Mouse (Mus musculus): ENCODE measurements around the gene Asna1. TPM values are rescaled to one million over a fixed set of nuclear protein-coding genes. Genes with fewer than 3 reads are reported as not detected.

The Asna1 gene
- total RNA-seq, 2 experiments from 2014 or later, result 77.7 to 83.2 TPM

DNA sequence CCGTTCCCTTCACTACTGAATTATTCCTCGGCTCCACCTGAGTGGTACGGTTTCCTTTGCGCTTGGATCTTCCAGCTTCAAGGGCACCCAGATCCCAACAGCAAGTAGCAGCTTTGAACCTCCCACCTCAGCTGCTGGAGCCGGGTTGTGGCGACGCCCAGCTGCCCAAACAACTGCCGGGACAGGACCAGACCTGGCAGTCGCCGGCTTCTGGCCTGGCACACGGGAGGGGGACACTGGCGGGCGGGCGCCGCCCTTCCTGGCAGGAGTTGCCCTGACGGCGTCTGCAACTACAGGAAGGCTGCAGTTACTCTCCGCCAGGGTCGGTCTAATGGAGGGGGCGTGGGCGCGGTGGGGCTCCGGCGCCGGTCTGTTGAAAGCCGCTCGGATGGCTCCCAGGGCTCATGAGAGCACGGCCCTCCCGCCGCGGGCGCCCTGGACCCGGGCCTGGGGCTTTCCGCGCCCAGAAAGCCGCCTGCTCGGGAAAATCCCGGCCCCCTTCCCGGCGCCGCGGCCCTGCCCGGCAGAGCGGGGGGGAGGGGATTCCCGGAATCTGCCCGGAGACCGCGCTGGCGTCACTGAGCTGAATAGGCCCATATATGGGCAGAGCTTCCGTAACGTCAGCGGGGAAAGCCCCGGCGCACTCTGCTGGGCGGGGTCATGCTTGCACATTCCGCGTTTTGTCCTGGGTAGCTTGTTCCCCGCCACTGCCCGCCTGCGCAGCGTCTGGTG is 48.9 kb downstream of the Asna1 start:
- DNase-seq (ENCODE audit: low spot score in 2 of 2), result peak; percentile 78 to 93

DNA sequence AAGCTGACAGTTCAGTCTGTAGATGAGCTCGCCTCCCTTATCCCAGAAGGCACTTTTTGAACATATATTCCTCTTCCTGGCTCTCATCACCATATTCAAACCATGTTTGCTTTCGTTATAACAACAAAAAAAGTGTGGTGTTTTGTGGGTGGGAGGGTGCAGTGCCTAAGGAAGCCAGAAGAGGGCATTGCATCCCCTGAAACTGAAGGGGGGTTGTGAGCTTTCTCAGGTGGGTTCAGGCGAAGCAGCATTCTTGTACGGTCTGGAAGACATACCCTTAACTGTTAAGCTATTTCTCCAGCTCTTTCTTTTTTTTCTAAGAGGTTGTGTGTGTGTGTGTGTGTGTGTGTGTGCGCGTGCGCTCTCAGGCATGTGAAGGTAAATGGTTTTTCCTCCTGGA is 49.6 kb downstream of the Asna1 start:
- DNase-seq (ENCODE audit: low spot score in 2 of 2), result peak in 1 of 2 experiments; percentile 66

DNA sequence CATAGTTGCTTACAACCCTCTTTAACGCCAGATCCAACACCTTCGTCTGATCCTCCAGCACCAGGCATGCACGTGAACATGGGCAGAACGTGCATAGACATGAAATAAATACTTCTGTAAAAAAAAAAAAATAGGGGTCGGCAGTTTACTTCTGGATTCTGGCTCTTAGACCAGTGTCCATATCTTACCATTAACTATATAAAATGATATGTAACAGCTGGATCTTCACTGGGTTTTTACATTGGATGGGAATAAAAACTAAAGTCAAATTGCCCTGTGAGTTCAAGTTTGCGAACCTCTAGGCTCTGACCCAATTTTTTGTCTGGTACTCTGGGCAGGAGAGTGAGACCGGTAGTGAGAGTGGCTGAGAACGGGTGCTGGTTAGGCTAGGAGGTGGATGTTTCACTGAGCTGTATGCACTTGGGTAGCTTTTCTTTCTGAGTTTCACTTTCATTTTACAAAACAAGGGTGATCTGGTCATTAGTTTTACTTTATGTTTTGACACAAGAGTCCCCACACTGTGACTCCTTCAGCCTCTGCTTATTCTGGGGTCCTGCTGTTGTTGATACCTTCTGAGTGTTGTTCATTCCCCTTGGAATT is 50.4 kb downstream of the Asna1 start:
- DNase-seq (ENCODE audit: low spot score in 2 of 2), result no peak

DNA sequence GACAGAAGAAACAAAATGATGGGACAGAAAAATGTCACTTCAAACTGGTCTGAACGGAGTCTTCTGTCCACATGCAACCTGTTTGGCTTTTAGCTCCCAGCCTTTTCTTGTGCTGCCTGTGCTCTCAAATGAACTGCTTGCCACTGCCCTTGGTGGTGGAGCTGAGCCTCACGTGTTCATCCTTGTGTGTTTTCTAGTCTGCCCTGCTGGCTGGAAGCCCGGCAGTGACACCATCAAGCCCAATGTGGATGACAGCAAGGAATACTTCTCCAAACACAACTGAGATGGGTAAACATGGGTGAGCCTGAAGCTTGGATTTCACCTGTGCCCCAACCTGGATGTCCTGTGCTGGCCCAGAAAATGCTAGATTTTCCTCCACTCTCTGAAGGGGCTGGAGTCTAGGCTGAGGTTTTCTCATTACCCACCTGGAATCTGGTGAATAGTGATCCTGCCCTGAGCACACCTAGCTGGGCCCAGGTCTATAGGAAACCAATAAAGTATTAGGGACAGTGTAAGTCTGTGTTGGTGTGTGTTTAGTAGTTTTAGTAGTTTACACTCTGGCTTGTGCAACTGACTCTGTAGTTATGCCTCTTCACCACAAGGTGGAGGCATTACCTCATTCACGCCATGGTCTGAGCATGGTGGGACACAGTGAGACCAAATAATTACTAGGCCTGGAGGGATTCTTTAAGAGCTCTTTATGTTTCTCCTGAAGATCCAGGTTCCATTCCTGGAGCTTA is 51.1 kb downstream of the Asna1 start:
- DNase-seq (ENCODE audit: low spot score in 2 of 2), result peak in 1 of 2 experiments; percentile 61

DNA sequence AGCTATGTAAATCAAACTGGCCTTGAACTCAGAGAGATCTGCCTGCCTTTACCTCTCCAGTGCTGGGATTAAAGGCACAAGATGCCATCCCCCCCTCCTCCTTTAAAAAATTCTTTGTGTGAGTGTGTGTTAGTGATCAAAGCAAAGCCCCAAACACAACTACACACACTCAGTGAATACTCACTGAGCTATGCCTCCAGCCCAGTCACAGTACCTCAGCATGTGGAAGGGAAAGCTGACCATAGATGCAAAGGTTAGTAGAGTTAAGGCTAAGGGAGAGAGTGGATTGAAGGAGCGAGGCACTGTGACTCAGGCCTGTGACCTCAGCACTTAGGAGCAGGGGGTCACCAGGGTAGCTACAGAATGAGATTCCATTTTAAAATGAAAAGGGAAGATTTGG is 52.0 kb downstream of the Asna1 start:
- no peak for DNase-seq (ENCODE audit: low spot score in 2 of 2)

DNA sequence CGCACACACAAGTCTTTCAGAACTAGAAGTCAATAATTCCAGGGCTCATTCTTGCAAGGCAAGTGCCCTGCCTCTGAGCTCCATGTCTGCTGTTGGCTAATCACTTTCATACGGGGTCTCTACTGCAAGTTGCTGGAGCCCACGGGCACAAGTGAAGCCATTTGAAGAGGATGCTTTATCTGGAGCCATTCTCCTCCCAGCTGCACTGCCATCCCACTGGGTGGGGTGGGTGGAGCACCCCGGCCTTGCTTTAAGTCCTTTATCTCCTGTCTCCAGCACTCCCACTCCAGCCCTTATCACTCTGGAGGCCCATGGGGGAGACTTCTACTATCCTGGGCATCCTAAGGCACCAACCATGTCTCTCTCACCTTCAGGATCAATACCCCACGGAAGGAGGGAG is 54.2 kb downstream of the Asna1 start:
- DNase-seq (ENCODE audit: low spot score in 2 of 2), result no peak

DNA sequence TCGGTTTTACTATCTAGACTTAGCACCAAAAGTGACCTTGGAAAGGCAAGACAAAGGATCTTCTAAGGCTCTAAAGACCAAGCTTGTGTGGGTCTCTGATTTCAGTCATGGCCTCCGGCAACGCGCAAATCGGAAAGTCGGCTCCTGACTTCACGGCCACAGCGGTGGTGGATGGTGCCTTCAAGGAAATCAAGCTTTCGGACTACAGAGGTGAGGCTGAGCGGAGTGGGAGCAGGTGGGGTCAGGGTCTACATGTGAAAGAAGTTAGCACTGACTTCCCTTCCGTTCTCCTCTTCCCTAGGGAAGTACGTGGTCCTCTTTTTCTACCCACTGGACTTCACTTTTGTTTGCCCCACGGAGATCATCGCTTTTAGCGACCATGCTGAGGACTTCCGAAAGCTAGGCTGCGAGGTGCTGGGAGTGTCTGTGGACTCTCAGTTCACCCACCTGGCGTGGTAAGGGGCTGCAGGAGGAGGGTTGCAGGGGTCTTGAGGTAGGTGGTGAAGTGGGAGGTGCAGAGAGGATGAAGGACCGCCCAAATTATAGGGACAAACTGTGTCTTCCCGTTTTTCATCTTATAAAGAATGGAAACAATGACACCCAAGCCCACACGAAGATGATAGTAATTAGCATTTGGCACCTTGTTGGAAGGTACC is 54.8 kb downstream of the Asna1 start:
- no peak for DNase-seq (ENCODE audit: low spot score in 2 of 2)

DNA sequence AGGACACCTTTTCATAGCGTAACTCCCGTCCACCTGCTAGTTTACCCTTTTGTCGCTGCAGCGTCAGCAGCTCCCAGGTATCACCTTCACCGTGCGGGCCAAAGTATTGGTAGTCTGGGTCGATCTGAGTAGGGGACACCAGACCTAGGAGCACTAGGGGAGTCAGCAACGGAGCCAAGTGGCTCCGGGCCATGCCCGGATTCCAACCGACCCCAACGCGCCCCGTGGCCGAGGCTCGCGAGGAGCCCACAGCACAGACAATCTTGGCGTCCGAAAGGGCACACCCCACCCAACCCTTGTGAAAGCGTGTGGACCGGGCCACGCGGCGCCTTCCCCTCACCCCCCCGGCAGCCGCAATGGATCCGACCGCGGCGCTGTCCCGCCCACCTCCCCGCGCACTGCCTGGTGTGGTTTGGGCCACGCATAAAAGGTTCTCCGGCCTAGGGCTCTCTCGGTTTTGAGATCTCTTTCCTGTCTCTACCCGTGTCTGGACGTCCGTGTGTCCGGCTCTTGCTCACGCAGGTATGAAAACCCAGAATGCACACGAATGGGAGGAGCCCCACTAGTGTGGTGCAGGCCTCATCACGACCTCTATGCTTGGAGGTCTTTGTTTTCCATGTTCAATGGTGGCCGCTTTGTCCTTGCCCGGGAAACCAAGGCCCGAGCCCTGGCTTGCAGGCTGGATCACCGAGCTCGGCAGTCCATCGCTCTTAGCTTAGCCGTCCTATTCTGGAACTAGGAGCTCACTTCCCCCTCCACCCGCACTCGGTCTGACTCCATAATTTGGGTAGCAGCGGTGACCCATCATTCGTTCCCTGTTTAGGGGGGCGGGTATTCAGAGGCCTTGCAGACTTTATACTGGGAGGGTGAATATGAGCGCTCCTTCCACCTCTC is 55.6 kb downstream of the Asna1 start, which contains the start of the genes Gm49661, Prdx2 and Rnaseh2a:
Gene Gm49661, minus strand, starts transcription at position 193 of the 894 bp plus-strand sequence.
Gene Prdx2, plus strand, starts transcription at position 347 of the 894 bp plus-strand sequence.
Gene Rnaseh2a, minus strand, starts transcription at position 527 of the 894 bp plus-strand sequence.
- DNase-seq (ENCODE audit: low spot score in 2 of 2), result peak; percentile 61 to 70

DNA sequence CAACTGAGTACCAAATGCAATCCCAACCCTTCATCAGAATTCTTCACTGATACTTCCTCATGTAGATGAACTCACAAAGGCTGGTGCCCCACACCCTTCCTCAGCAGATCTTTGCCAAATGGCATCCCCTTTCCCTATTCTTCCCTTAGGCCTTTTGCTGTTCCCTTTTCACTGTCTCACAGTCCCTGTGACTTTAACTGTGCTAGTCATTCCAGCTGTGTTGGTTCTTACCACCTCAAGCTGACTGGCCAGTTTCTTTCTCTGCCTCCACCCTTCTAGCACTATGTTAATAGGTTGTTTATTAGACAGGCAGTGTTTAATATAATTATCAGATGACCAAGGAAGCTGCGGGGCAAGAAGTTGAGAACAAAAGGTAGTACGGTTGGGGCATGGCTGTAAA is 56.4 kb downstream of the Asna1 start:
- DNase-seq (ENCODE audit: low spot score in 2 of 2), result no peak

Small RNA genes lying within 50 kb of the gene (microRNA-seq; reads per million reads assigned to microRNA genes)
- 2.6 reads per million, percentile 2 among the genes with 10 or more reads in this experiment for gene Mir7070

Other genes starting within 250 kb of the Asna1 start
- 100 to 1,000 TPM; 134 to 137 TPM for gene Nfix, start 224.9 kb downstream of the Asna1 start, total RNA-seq (2021)
- gene Dand5, start 202.5 kb downstream of the Asna1 start, total RNA-seq (2021), result 1 to 10 TPM; 5.7 to 6.7 TPM
- 10 to 100 TPM; 46.9 to 48.0 TPM for gene Gadd45gip1, start 193.8 kb downstream of the Asna1 start, total RNA-seq (2021)
- 10 to 100 TPM; 86.4 to 93.8 TPM for gene Rad23a, start 184.6 kb downstream of the Asna1 start, total RNA-seq (2021)
- 100 to 1,000 TPM; 480 to 531 TPM for gene Calr, start 178.3 kb downstream of the Asna1 start, total RNA-seq (2021)
- 10 to 100 TPM; 61.0 to 63.6 TPM for gene Farsa, start 168.3 kb downstream of the Asna1 start, total RNA-seq (2021)
- 10 to 100 TPM; 20.0 to 22.5 TPM for gene Syce2, start 153.2 kb downstream of the Asna1 start, total RNA-seq (2021)
- gene Gcdh, start 131.4 kb downstream of the Asna1 start, total RNA-seq (2021), result 10 to 100 TPM; 55.0 to 56.0 TPM
- gene Klf1, start 123.4 kb downstream of the Asna1 start, total RNA-seq (2021), result 1 to 10 TPM; 2.7 to 6.8 TPM
- gene Dnase2a, start 116.7 kb downstream of the Asna1 start, total RNA-seq (2021), result 10 to 100 TPM; 10.4 to 11.5 TPM
- gene Mast1, start 87.9 kb downstream of the Asna1 start, total RNA-seq (2021), result 1 to 10 TPM; 8.3 to 8.5 TPM
- gene Rtbdn, start 78.3 kb downstream of the Asna1 start, total RNA-seq (2021), result under 1 TPM; 0.23 to 0.31 TPM
- not detected for gene Gm49661, start 55.8 kb downstream of the Asna1 start, total RNA-seq (2021)
- 100 to 1,000 TPM; 617 to 655 TPM for gene Prdx2, start 55.7 kb downstream of the Asna1 start, total RNA-seq (2021)
- gene Rnaseh2a, start 55.5 kb downstream of the Asna1 start, total RNA-seq (2021), result 100 to 1,000 TPM; 122 to 138 TPM
- 10 to 100 TPM; 26.1 to 28.9 TPM for gene Junb, start 46.6 kb downstream of the Asna1 start, total RNA-seq (2021)
- gene Hook2, start 34.7 kb downstream of the Asna1 start, total RNA-seq (2021), result 10 to 100 TPM; 10.6 to 13.8 TPM
- gene Best2, start 10.8 kb downstream of the Asna1 start, total RNA-seq (2021), result not detected
- 100 to 1,000 TPM; 179 to 188 TPM for gene Trir, start 1.5 kb upstream of the Asna1 start, total RNA-seq (2021)
- 10 to 100 TPM; 70.8 to 86.8 TPM for gene Tnpo2, start 11.6 kb upstream of the Asna1 start, total RNA-seq (2021)
- gene Fbxw9, start 34.8 kb upstream of the Asna1 start, total RNA-seq (2021), result 10 to 100 TPM; 36.5 to 39.8 TPM
- not detected for gene Gm5741, start 42.7 kb upstream of the Asna1 start, total RNA-seq (2021)
- gene Dhps, start 46.5 kb upstream of the Asna1 start, total RNA-seq (2021), result 10 to 100 TPM; 43.0 to 48.2 TPM
- gene Wdr83os, start 55.5 kb upstream of the Asna1 start, total RNA-seq (2021), result 10 to 100 TPM; 77.8 to 80.6 TPM
- 10 to 100 TPM; 31.2 to 33.8 TPM for gene Wdr83, start 56.0 kb upstream of the Asna1 start, total RNA-seq (2021)
- gene Man2b1, start 58.0 kb upstream of the Asna1 start, total RNA-seq (2021), result 10 to 100 TPM; 69.1 to 69.2 TPM
- gene Zfp791, start 97.8 kb upstream of the Asna1 start, total RNA-seq (2021), result 1 to 10 TPM; 3.7 to 4.3 TPM
- gene Cks1brt, start 126.6 kb upstream of the Asna1 start, total RNA-seq (2021), result not detected
- gene Olfr371, start 200.7 kb upstream of the Asna1 start, total RNA-seq (2021), result not detected